Mouse (Mus musculus) kidney, adult 2 months (tissue): ENCODE data around the gene Ntn4.

Experiments used
- CTCF ChIP-seq: fragments of 200-500 bp; conservative IDR thresholded peaks from 2 replicates; pipeline ENCODE4 v1.5.1; 2011; ENCODE audit warnings: low read depth, mild to moderate bottlenecking, control low read depth, low read length, moderate library complexity, mixed read lengths; ENCODE audit not compliant: insufficient read depth, insufficient read length
- POLR2A ChIP-seq: fragments of 200-500 bp; IDR thresholded peaks from one replicate; pipeline ENCODE4 v1.6.1; 2011; ENCODE audit warnings: low read depth, low read length, control low read depth

DNA sequence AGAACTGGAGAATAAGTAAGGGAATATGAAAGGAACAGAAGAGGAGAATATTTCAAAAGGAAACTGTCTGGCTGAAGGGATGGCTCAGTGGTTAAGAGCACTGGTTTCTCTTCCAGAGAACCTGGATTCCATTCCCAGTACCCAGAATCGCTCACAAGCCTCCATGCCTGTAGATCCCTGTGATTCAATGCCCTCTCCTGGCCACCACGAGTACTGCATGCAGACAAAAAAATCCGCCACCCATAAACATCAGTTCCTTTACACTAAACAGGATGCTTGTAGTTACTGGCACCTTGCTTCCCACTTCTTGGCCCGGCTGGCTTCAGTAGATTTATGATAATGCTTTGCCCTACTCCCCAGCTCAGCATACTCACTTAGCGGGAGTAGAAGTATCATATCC lies 122.6 kb downstream of the Ntn4 start:
- TF ChIP-seq POLR2A (no peak), CTCF (peak; percentile 68)
